8 mouse cellular contexts compared by ENCODE assay signal in genomic region chr3:32529303-32529898, GRCm38 (mm10). TPM values are rescaled to one million over a fixed set of nuclear protein-coding genes. Genes with fewer than 3 reads are reported as not detected.
DNase-seq lines count a peak whose midpoint lies in the region; ATAC-seq lines count a peak whose summit lies in the region.

Gene Mfn1 (plus strand): TSS chr3:32529465.

- peak within 1 kb of the TSS; percentile 66 for H3K27ac ChIP-seq in brown adipose tissue, adult 24 weeks (replicated peaks; ENCODE audit: low read depth, low read length)
- peak within 1 kb of the TSS; percentile 87 for H3K27ac ChIP-seq in heart, embryonic 13.5 days (replicated peaks)
- peak within 1 kb of the TSS; percentile 82 for H3K27ac ChIP-seq in liver, embryonic 12.5 days
- peak within 1 kb of the TSS; percentile 74 for H3K27ac ChIP-seq in stomach, embryonic 15.5 days

- H3K4me1 ChIP-seq in brown adipose tissue, adult 24 weeks (ENCODE audit: control insufficient read depth, insufficient read depth, insufficient read length, low read length) = no peaks in the 10 kb centered on the region
- peaks cover 17% of the 10 kb centered on the region for H3K4me1 ChIP-seq in heart, embryonic 13.5 days
- H3K4me1 ChIP-seq in liver, embryonic 12.5 days = peaks cover 28% of the 10 kb centered on the region
- no peaks in the 10 kb centered on the region for H3K4me1 ChIP-seq in stomach, embryonic 15.5 days

- peak; percentile 98 for ATAC-seq in heart, embryonic 13.5 days (ENCODE audit: extremely low read depth, insufficient number of reproducible peaks, low FRiP score, low TSS enrichment)
- peak; percentile 99 for ATAC-seq in liver, embryonic 12.5 days
- ATAC-seq in stomach, embryonic 15.5 days (ENCODE audit: insufficient read depth, low FRiP score, low read depth) = peak; percentile 99

- H3K9ac ChIP-seq in heart, embryonic 13.5 days = peak within 1 kb of the TSS; percentile 91
- H3K9ac ChIP-seq in liver, embryonic 12.5 days = peak within 1 kb of the TSS; percentile 84
- peak within 1 kb of the TSS; percentile 76 for H3K9ac ChIP-seq in stomach, embryonic 15.5 days

- H3K4me3 ChIP-seq in brown adipose tissue, adult 24 weeks (ENCODE audit: insufficient read depth, low read depth, low read length) = peak within 1 kb of the TSS; percentile 87
- H3K4me3 ChIP-seq in heart, embryonic 13.5 days = peak within 1 kb of the TSS; percentile 72
- H3K4me3 ChIP-seq in liver, embryonic 12.5 days = peak within 1 kb of the TSS; percentile 79
- peak within 1 kb of the TSS; percentile 86 for H3K4me3 ChIP-seq in stomach, embryonic 15.5 days (replicated peaks)

- H3K4me2 ChIP-seq in heart, embryonic 13.5 days = peak within 1 kb of the TSS; percentile 67
- H3K4me2 ChIP-seq in liver, embryonic 12.5 days = peak within 1 kb of the TSS; percentile 75
- peak within 1 kb of the TSS; percentile 58 for H3K4me2 ChIP-seq in stomach, embryonic 15.5 days

- DNase-seq in CD4-positive, CD25-positive, alpha-beta regulatory T cell, adult 2 months (ENCODE audit: low read depth, low spot score) = peak; percentile 94
- DNase-seq in fat pad, adult 2 months (ENCODE audit: extremely low read depth, low read depth, low spot score) = peak; percentile 73
- peak; percentile 96 for DNase-seq in kidney, postnatal 10 days
- DNase-seq in natural killer cell, adult 2 months (ENCODE audit: low spot score in 2 of 2) = peak; percentile 92 to 93

- under 1% methylated on average over 47 of the region's 47 CpGs for WGBS in heart, embryonic 13.5 days
- WGBS in liver, embryonic 12.5 days (ENCODE audit: insufficient replicate concordance) = under 1% methylated on average over 47 of the region's 47 CpGs
- WGBS in stomach, embryonic 15.5 days = under 1% methylated on average over 47 of the region's 47 CpGs

- H3K36me3 ChIP-seq in heart, embryonic 13.5 days = peaks cover 40% of the 10 kb centered on the region
- peaks cover 27% of the 10 kb centered on the region for H3K36me3 ChIP-seq in liver, embryonic 12.5 days
- H3K36me3 ChIP-seq in stomach, embryonic 15.5 days = peaks cover 7% of the 10 kb centered on the region; the same call in 1 of the 2 replicates

- no peaks in the 10 kb centered on the region for H3K27me3 ChIP-seq in heart, embryonic 13.5 days (replicated peaks)
- H3K27me3 ChIP-seq in liver, embryonic 12.5 days (replicated peaks) = no peaks in the 10 kb centered on the region
- H3K27me3 ChIP-seq in stomach, embryonic 15.5 days (replicated peaks) = no peaks in the 10 kb centered on the region

- peaks cover 10% of the 10 kb centered on the region for H3K9me3 ChIP-seq in heart, embryonic 13.5 days
- peaks cover 9% of the 10 kb centered on the region for H3K9me3 ChIP-seq in liver, embryonic 12.5 days (replicated peaks)
- no peaks in the 10 kb centered on the region for H3K9me3 ChIP-seq in stomach, embryonic 15.5 days

RNA-seq across cellular contexts. Expression of gene Mfn1, which starts in this region (rescaled TPM):
- 56.6 and 59.9 TPM in 2 replicates for polyA plus RNA-seq in brown adipose tissue, adult 24 weeks (2012; ENCODE audit: insufficient read depth, insufficient read length, missing spikeins)
- 53.2 and 58.9 TPM in 2 replicates for polyA plus RNA-seq in heart, embryonic 13.5 days (2015; fragmentation: Nextera tagmentation; extraction: Ambion mirVana)
- polyA plus RNA-seq in liver, embryonic 12.5 days (2016; fragmentation: Nextera tagmentation; extraction: Ambion mirVana) = 28.0 and 33.4 TPM in 2 replicates
- 26.5 and 36.2 TPM in 2 replicates for polyA plus RNA-seq in stomach, embryonic 15.5 days (2015; fragmentation: Nextera tagmentation; extraction: Ambion mirVana)

Comparison
In these comparisons a context has a peak if more than half of its experiments do, and no peak if none do; other contexts are left out.
1. Peak in every context shown above with its lines: DNase-seq, ATAC-seq, H3K4me3 ChIP-seq and H3K27ac ChIP-seq.